Mouse (Mus musculus) CH12.LX (cell line): ENCODE results near the gene Arpc1a.

Experiments used
- CHD2 ChIP-seq: IDR thresholded peaks from 2 replicates; pipeline ENCODE4 v1.6.1; 2011; ENCODE audit warnings: low read length, improper control_type of control experiment
- JUND ChIP-seq: conservative IDR thresholded peaks from 2 replicates; pipeline ENCODE4 v1.6.1; 2011; ENCODE audit warnings: low read depth, low read length, improper control_type of control experiment
- ZC3H11A ChIP-seq: IDR thresholded peaks from 2 replicates; pipeline ENCODE4 v1.6.1; 2012; ENCODE audit warnings: low read depth, mild to moderate bottlenecking, inconsistent platforms, low read length, improper control_type of control experiment

DNA sequence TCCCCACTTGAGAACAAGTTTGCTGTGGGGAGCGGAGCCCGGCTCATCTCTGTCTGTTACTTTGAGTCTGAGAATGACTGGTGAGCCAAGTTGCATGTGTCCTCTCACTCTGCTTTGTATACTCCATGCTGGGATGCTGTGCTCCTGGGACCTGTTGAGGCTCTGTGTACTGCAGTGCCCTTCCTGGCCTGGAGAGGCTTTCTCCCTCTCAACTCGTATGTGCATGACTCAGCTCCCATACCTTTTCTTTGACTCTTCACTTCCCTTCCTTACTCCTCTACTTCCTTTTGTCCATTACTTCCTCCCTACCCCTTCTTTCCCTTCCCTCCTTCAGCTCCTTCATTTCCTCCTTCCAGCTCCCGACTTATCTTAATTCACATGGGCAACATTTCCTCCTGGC, 12.6 kb downstream of the Arpc1a start:
- TF ChIP-seq ZC3H11A, result no peak
- no peak for TF ChIP-seq CHD2
- TF ChIP-seq JUND, result no peak
